Mouse (Mus musculus) hindbrain, embryonic 11.5 days (tissue): ENCODE data around the gene Prrx2. TPM values are rescaled to one million over a fixed set of nuclear protein-coding genes. Genes with fewer than 3 reads are reported as not detected.

Source experiments
- ATAC-seq: fragments of 200-750 bp; cut with Nextera tagmentation; 2 replicates; pipeline ENCODE4 v1.8.0; 2017; ENCODE audit warnings: mild to moderate bottlenecking, moderate TSS enrichment, moderate library complexity; ENCODE audit not compliant: low FRiP score
- DNase-seq: peaks from one replicate; pipeline ENCODE4 v3.0.0-alpha.2; 2015; ENCODE audit warnings: low spot score
- H3K27ac ChIP-seq: fragments of 300-500 bp; sonication (generic); 2 replicates; pipeline ENCODE4 v1.5.1; 2014; ENCODE audit warnings: mild to moderate bottlenecking, low read depth, low read length
- H3K27me3 ChIP-seq: fragments of 300-500 bp; sonication (generic); 2 replicates; pipeline ENCODE4 v1.6.1; 2014; ENCODE audit warnings: mild to moderate bottlenecking, low read length, moderate library complexity, mixed read lengths; ENCODE audit not compliant: control insufficient read depth, insufficient read depth
- H3K36me3 ChIP-seq: fragments of 300-500 bp; sonication (generic); 2 replicates; pipeline ENCODE4 v1.6.1; 2014; ENCODE audit warnings: mild to moderate bottlenecking, low read length, moderate library complexity, mixed read lengths; ENCODE audit not compliant: control insufficient read depth, insufficient read depth
- H3K4me1 ChIP-seq: fragments of 300-500 bp; sonication (generic); replicated peaks from 2 replicates; pipeline ENCODE4 v1.6.1; 2014; ENCODE audit warnings: low read length, mixed read lengths; ENCODE audit not compliant: control insufficient read depth, insufficient read depth
- H3K4me2 ChIP-seq: fragments of 300-500 bp; sonication (generic); replicated peaks from 2 replicates; pipeline ENCODE4 v1.6.1; 2014; ENCODE audit warnings: mild to moderate bottlenecking, low read depth, low read length
- H3K4me3 ChIP-seq: fragments of 300-500 bp; sonication (generic); 2 replicates; pipeline ENCODE4 v1.5.1; 2014; ENCODE audit warnings: low read depth, low read length
- H3K9ac ChIP-seq: fragments of 300-500 bp; sonication (generic); 2 replicates; pipeline ENCODE4 v1.6.1; 2014; ENCODE audit warnings: low read depth, low read length
- H3K9me3 ChIP-seq: fragments of 300-500 bp; sonication (generic); 2 replicates; pipeline ENCODE4 v1.6.1; 2016; ENCODE audit warnings: low read length; ENCODE audit not compliant: control insufficient read depth
- WGBS: fragments of 180-500 bp; shearing (Covaris S2); extraction: QIAGEN DNeasy Blood & Tissue Kit; methylation state at CpG from one replicate; pipeline ENCODE4 v1.1.7; 2014; 5-methylcytosine and 5-hydroxymethylcytosine counted together
- polyA plus RNA-seq: library from polyadenylated mRNA; unstranded; fragments of >200 nt; fragmentation: Nextera tagmentation; extraction: Ambion mirVana; gene quantifications from 2 replicates; pipeline ENCODE4 v1.2.1, GENCODE M21; 2014

The Prrx2 gene
- polyA plus RNA-seq, 1 experiment from 2014 or later = 39.7 TPM

DNA sequence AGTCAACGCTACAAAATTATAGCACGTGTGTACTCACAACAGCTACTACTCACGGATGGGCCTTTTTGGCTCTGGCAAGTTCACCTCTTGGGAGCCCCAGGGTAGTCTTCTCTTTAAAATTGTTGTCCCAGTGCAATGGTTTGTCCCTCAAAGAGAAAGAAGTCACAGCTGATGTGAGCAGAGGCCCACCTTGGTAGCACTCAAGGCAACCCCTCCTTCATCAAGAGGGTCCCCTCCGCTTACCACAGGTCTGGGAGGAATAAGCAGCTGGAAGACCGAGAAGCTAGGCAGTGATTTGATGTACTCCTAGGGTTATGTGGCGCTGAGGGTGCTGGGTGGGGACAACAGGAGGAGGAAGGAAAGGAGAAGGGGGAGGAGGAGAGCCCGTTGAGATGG lies 34.1 kb upstream of the Prrx2 start:
- WGBS = 36% methylated on average over 6 of the region's 7 CpGs
- DNase-seq (peak; percentile 35), ATAC-seq (no peak)
- Histone ChIP-seq H3K27ac (no peak overlapping the region), H3K36me3 (no peaks in the 10 kb centered on the region), H3K9me3 (no peaks in the 10 kb centered on the region), H3K9ac (no peak overlapping the region; the same call in 1 of the 2 replicates), H3K27me3 (peaks cover 26% of the 10 kb centered on the region), H3K4me2 (peak overlapping the region; percentile 95; the same call in 1 of the 2 replicates), H3K4me1 (peaks cover 23% of the 10 kb centered on the region), H3K4me3 (peak overlapping the region; percentile 45; the same call in 1 of the 2 replicates)

DNA sequence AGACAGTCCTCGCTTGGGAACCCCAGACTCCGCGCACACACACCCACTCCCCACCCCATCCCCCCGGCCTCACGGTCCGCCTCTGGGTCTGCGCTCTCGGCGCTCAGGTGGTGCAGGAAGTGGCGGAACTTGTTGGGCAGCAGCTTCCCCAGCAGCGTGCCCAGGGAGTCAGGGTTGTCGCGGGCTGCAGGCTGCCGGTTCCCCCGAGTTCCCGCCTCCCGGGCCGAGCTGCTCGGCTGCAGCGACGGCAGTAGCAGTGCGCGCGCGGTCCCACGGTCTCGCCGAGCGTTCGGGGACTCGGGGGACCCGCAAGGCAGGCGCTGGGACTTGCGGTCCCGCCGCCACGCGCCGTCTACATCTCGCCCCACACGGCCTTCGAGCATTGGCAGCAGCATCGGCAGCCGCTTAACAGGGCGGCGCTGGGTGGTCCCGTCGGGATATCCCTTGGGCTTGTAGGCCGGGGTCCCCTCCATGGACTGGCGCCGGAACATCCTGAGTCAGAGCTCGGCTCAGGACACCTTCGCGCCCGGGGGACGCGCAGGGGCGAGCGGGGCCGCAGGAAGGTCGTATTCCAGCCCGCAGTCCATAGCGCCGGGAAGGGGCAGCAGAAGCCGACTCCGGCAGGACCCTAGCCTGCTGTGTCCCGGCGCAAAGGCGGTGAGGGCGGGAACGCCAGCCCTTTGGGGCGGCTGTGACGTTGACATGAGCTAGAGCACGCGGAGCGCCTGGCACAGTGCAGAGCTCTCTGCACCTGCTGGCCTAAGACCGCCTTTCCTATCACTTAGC lies 33.5 kb upstream of the Prrx2 start:
- H3K4me2 ChIP-seq = peak overlapping the region; percentile 95
- H3K4me3 ChIP-seq = peak overlapping the region; percentile 45
- DNase-seq = peak; percentile 63
- peaks cover 26% of the 10 kb centered on the region for H3K27me3 ChIP-seq
- H3K4me1 ChIP-seq = peaks cover 20% of the 10 kb centered on the region
- WGBS = 1% methylated on average over 76 of the region's 77 CpGs
- no peaks in the 10 kb centered on the region for H3K36me3 ChIP-seq
- peak; percentile 57 for ATAC-seq
- no peaks in the 10 kb centered on the region for H3K9me3 ChIP-seq
- no peak overlapping the region for H3K27ac ChIP-seq
- peak overlapping the region; percentile 64 for H3K9ac ChIP-seq

DNA sequence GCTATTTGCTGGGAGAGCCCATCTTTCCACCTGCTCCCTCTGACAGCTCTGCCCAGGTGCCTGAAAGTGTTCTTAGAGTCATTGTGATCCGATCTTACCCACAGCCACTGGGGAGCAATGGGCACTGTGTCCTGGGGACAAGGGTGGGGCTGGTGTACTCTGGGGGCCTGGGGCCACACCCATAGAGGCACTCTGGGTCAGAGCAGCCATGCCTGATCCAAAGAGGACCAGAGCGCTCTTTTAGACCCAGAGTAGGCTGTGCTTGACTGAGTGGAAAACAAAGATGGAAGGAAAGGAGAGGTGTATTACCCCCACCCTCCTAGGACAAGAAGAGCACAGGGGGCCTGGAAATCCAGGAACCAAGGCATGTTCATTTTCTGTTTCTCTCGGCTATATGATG lies 31.2 kb upstream of the Prrx2 start, which contains the start of gene 1700001O22Rik:
1700001O22Rik (minus strand) TSS at position 58 of the 400 bp plus-strand sequence.
- Histone ChIP-seq H3K27me3 (peaks cover 26% of the 10 kb centered on the region), H3K4me1 (peaks cover 13% of the 10 kb centered on the region; the same call in 1 of the 2 replicates), H3K9me3 (no peaks in the 10 kb centered on the region), H3K4me3 (no peak within 1 kb of the TSS), H3K9ac (no peak within 1 kb of the TSS), H3K36me3 (no peaks in the 10 kb centered on the region), H3K4me2 (no peak within 1 kb of the TSS), H3K27ac (no peak within 1 kb of the TSS)
- 92% methylated on average over 3 of the region's 3 CpGs for WGBS
- ATAC-seq (no peak), DNase-seq (no peak)

DNA sequence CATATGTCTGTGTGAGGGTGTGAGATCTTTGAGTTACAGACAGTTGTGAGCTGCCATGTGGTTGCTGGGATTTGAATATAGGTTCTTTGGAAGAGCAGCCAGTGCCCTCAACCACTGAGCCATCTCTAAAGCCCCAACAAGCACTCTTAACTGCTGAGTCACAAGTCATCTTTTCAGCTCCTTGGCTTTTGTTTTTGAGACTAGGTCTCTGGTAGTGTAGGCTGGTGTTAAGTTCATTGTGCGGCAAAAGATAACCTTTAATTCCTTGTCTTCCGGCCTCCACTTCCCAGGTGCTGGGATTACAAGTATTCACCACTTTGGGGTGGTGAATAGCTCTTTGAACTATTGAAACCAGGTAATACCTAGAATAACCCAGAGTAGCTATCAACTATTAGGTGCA lies 28.8 kb upstream of the Prrx2 start:
- Histone ChIP-seq H3K4me1 (peaks cover 12% of the 10 kb centered on the region), H3K27me3 (peaks cover 15% of the 10 kb centered on the region), H3K9me3 (no peaks in the 10 kb centered on the region), H3K9ac (no peak overlapping the region), H3K4me3 (no peak overlapping the region), H3K27ac (no peak overlapping the region), H3K36me3 (no peaks in the 10 kb centered on the region), H3K4me2 (no peak overlapping the region)
- DNase-seq (no peak), ATAC-seq (no peak)
- 94% methylated on average over 2 of the region's 2 CpGs for WGBS

DNA sequence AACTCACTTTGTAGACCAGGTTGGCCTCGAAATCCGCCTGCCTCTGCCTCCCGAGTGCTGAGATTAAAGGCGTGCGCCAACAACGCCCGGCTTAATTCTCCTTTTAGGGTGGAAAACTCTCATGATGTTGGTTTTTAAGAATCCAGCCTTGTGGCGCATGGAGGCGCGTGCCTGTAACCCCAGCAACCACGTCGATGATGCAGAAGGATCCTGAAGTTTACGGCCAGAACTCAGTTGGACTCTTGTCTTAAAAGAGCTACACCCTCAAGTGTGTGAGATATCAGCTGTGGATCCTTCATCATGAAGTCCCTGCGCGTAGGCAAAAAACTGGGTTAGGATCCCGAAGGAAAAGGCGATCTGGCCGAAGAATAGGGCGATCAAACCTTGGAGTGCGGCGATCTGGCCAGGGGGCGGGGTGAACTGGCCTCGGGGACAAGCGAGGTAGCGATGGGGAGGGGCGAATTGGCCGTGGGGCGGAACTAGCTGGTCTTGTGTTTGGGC lies 27.6 kb upstream of the Prrx2 start:
- ATAC-seq = no peak; the same call in 1 of the 2 replicates
- no peaks in the 10 kb centered on the region for H3K36me3 ChIP-seq

DNA sequence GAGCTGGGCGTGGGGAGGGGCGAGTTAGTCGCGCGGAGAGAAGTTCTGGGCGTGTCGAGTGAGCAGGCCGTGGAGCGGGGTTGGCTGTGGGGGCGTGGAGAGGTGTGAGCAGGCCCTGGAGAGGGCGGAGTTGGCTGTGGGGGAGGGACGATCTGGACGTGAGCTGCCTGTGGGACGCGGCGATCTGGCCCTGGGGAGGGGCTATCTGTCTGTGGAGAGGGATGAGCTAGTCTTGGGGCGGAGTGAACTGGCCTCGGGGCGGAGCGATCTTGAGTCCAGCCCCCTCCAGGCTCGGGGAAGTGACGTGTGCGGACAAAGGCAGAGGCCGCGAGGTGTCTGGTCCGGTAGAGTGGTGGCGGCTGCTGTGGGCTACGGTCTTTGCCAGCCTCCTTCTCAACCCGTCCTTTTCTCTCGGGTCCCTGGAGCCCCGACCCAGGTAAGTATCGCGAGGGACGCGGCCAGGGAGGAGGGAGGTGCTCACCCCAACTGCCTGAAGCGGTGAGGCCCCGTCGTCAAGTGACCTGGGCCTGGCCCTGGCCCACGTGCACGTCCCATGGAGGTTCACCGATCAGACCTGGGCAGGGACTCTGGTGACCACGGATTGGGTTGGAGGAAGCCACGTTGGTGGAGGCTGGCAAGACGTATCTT lies 27.0 kb upstream of the Prrx2 start, which contains the start of gene Ntmt1:
Ntmt1 (plus strand) TSS at position 179 of the 648 bp plus-strand sequence.
- 0% methylated on average over 41 of the region's 44 CpGs for WGBS
- no peaks in the 10 kb centered on the region for H3K9me3 ChIP-seq
- H3K27ac ChIP-seq = peak within 1 kb of the TSS; percentile 85

More for the DNA sequence above, 27.6 kb upstream of the Prrx2 start:
- H3K9me3 ChIP-seq = no peaks in the 10 kb centered on the region
- peaks cover 4% of the 10 kb centered on the region for H3K4me1 ChIP-seq
- H3K9ac ChIP-seq = peak overlapping the region; percentile 2
- DNase-seq = no peak
- H3K27ac ChIP-seq = peak overlapping the region; percentile 85
- 6% methylated on average over 27 of the region's 28 CpGs for WGBS
- H3K4me2 ChIP-seq = peak overlapping the region; percentile 94
- H3K27me3 ChIP-seq = peaks cover 4% of the 10 kb centered on the region; the same call in 1 of the 2 replicates
- H3K4me3 ChIP-seq = peak overlapping the region; percentile 85

DNA sequence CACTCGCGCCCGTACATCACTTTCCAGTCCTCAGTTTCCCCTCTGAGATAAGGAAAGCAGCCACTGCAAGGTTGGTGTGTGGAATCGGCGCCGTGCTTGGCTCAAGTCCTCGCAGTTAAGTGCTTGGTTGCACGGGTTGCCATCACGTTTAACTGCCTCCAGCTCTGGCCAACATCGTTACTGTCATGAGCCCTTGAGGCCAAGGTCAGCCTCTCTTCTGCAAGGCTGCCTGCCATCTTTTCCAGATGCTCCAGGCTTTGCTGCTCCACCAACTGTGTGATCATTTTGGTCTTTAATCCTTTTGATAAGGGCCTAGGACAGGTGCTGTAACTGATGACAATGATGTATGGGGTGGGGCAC lies 26.5 kb upstream of the Prrx2 start:
- H3K27ac ChIP-seq = peak overlapping the region; percentile 85; the same call in 1 of the 2 replicates
- 7% methylated on average over 10 of the region's 10 CpGs for WGBS

More for the DNA sequence above, 27.0 kb upstream of the Prrx2 start, which contains the start of gene Ntmt1:
- ATAC-seq (peak; percentile 98), DNase-seq (peak; percentile 99)
- H3K4me3 ChIP-seq = peak within 1 kb of the TSS; percentile 85
- H3K4me2 ChIP-seq = peak within 1 kb of the TSS; percentile 94
- no peaks in the 10 kb centered on the region for H3K36me3 ChIP-seq
- peaks cover 4% of the 10 kb centered on the region for H3K4me1 ChIP-seq
- peak within 1 kb of the TSS; percentile 91 for H3K9ac ChIP-seq
- 0 out of 2 replicates have a peak, but pooled peaks cover 3% of the 10 kb centered on the region for H3K27me3 ChIP-seq

DNA sequence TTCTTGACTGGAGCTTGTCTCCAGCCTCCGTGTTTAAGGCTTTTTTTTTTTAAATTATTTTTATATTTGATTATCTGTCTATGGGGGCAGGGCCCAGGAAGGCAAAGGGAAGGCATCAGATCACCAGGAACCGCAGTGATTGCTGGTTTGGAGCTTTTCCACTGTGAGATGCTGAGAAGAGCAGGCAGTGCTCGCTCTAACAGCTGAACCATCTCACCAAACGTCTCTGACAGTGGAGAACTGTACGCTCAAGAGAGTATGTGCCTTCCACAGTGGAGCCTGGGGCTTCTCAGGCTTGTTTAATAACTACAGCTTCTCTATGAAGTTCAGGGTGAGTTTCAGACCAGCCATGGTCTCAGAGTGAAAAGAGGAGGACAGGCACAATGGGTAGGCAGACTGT lies 25.3 kb upstream of the Prrx2 start:
- Histone ChIP-seq H3K4me3 (no peak overlapping the region), H3K27me3 (no peaks in the 10 kb centered on the region), H3K4me1 (peaks cover 4% of the 10 kb centered on the region), H3K36me3 (peaks cover 2% of the 10 kb centered on the region; the same call in 1 of the 2 replicates), H3K9ac (no peak overlapping the region), H3K9me3 (no peaks in the 10 kb centered on the region), H3K27ac (no peak overlapping the region), H3K4me2 (peak overlapping the region; percentile 32; the same call in 1 of the 2 replicates)
- DNase-seq (no peak), ATAC-seq (no peak)
- 88% methylated on average over 5 of the region's 5 CpGs for WGBS

More for the DNA sequence above, 26.5 kb upstream of the Prrx2 start:
- Histone ChIP-seq H3K4me3 (peak overlapping the region; percentile 85), H3K4me2 (peak overlapping the region; percentile 94), H3K27me3 (0 out of 2 replicates have a peak, but pooled peaks cover 3% of the 10 kb centered on the region), H3K9ac (peak overlapping the region; percentile 91), H3K9me3 (no peaks in the 10 kb centered on the region), H3K4me1 (peaks cover 4% of the 10 kb centered on the region), H3K36me3 (no peaks in the 10 kb centered on the region)
- no peak for DNase-seq
- ATAC-seq = no peak; the same call in 1 of the 2 replicates
